Mouse (Mus musculus) heart, postnatal 0 days (tissue): ENCODE measurements around the gene Atg7.

Experiments used
- CTCF ChIP-seq: IDR thresholded peaks from 2 replicates; pipeline ENCODE4 v1.5.1; 2016; ENCODE audit warnings: antibody characterized with exemption, control low read depth, low read depth
- EP300 ChIP-seq: IDR thresholded peaks from 2 replicates; pipeline ENCODE4 v1.6.1; 2016; ENCODE audit warnings: antibody characterized with exemption, low read depth

DNA sequence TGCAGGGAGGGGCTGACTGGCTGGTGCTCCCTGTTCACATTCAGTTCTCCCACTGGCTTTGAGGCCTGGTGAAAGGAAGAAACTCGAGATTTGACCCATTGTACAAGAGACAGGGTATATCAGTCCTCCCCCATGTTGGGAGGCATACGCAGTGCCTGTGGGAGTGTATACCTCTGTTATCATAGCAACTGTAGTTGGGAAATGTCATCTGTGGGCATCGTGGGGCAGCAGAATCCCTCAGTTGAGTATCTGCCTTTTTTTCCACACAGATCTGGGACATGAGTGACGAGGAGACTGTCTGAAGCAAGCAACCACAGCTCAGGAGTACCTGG, 215.8 kb downstream of the Atg7 start:
- no peak for TF ChIP-seq CTCF
- TF ChIP-seq EP300 = no peak
